Mouse (Mus musculus): ENCODE measurements at regions not wholly inside any gene's neighbourhood (a gene's known extent, or its start where the extent isn't known, plus 50 kb on each side); places are given as distances from the start of the nearest gene placed in this dataset.
A peak's percentile ranks its signal among the peaks of the same experiment; 100 is the strongest.

GRCm38 (mm10) chr14:80215960-80216552 is 232.2 kb downstream of the Olfm4 start:
- no peak overlapping the region for H3K27ac ChIP-seq (ENCODE audit: control insufficient read depth, insufficient read depth, low read depth, low read length, poor library complexity)
- WGBS, result 17% methylated on average over 6 of the region's 6 CpGs
- H3K4me3 ChIP-seq (replicated peaks; ENCODE audit: control insufficient read depth, low read depth, low read length), result no peak overlapping the region
- no peak for TF ChIP-seq POLR2A (IDR thresholded peaks at IDR 0.05; ENCODE audit: borderline replicate concordance, control insufficient read depth, low read depth, low read length)
- peak; percentile 10; the same call in 1 of the 2 replicates for TF ChIP-seq CTCF (IDR thresholded peaks at IDR 0.05; ENCODE audit: control insufficient read depth, insufficient read depth, low read length)
- no peaks in the 10 kb centered on the region for H3K4me1 ChIP-seq (ENCODE audit: control insufficient read depth, insufficient read depth, low read length)

GRCm38 (mm10) chr14:80232066-80232465 is 248.2 kb downstream of the Olfm4 start:
- no peaks in the 10 kb centered on the region for H3K4me1 ChIP-seq (ENCODE audit: control insufficient read depth, insufficient read depth, low read length)
- H3K4me3 ChIP-seq (replicated peaks; ENCODE audit: control insufficient read depth, low read depth, low read length), result no peak overlapping the region
- H3K27ac ChIP-seq (ENCODE audit: control insufficient read depth, insufficient read depth, low read depth, low read length, poor library complexity), result no peak overlapping the region
- 79% methylated on average over 3 of the region's 3 CpGs for WGBS
- TF ChIP-seq POLR2A (IDR thresholded peaks at IDR 0.05; ENCODE audit: borderline replicate concordance, control insufficient read depth, low read depth, low read length) (no peak), CTCF (IDR thresholded peaks at IDR 0.05; ENCODE audit: control insufficient read depth, insufficient read depth, low read length) (no peak)

GRCm38 (mm10) chr14:80232976-80233375 is 249.1 kb downstream of the Olfm4 start:
- 67% methylated on average over 3 of the region's 3 CpGs for WGBS
- no peak overlapping the region for H3K4me3 ChIP-seq (replicated peaks; ENCODE audit: control insufficient read depth, low read depth, low read length)
- TF ChIP-seq CTCF (IDR thresholded peaks at IDR 0.05; ENCODE audit: control insufficient read depth, insufficient read depth, low read length) (no peak), POLR2A (IDR thresholded peaks at IDR 0.05; ENCODE audit: borderline replicate concordance, control insufficient read depth, low read depth, low read length) (no peak)
- no peak overlapping the region for H3K27ac ChIP-seq (ENCODE audit: control insufficient read depth, insufficient read depth, low read depth, low read length, poor library complexity)
- H3K4me1 ChIP-seq (ENCODE audit: control insufficient read depth, insufficient read depth, low read length), result no peaks in the 10 kb centered on the region

- TF ChIP-seq POLR2A (IDR thresholded peaks at IDR 0.05; ENCODE audit: borderline replicate concordance, control insufficient read depth, low read depth, low read length) (no peak), CTCF (IDR thresholded peaks at IDR 0.05; ENCODE audit: control insufficient read depth, insufficient read depth, low read length) (no peak)
- H3K27ac ChIP-seq (ENCODE audit: control insufficient read depth, insufficient read depth, low read depth, low read length, poor library complexity), result no peak overlapping the region
- no peak overlapping the region for H3K4me3 ChIP-seq (replicated peaks; ENCODE audit: control insufficient read depth, low read depth, low read length)
- no peaks in the 10 kb centered on the region for H3K4me1 ChIP-seq (ENCODE audit: control insufficient read depth, insufficient read depth, low read length)
Measured at GRCm38 (mm10) chr14:80237136-80237535, 253.3 kb downstream of the Olfm4 start.

GRCm38 (mm10) chr14:80237552-80237951 is 253.7 kb downstream of the Olfm4 start:
- no peak overlapping the region for H3K27ac ChIP-seq (ENCODE audit: control insufficient read depth, insufficient read depth, low read depth, low read length, poor library complexity)
- no peaks in the 10 kb centered on the region for H3K4me1 ChIP-seq (ENCODE audit: control insufficient read depth, insufficient read depth, low read length)
- TF ChIP-seq CTCF (IDR thresholded peaks at IDR 0.05; ENCODE audit: control insufficient read depth, insufficient read depth, low read length), result no peak
- no peak for TF ChIP-seq POLR2A (IDR thresholded peaks at IDR 0.05; ENCODE audit: borderline replicate concordance, control insufficient read depth, low read depth, low read length)
- no peak overlapping the region for H3K4me3 ChIP-seq (replicated peaks; ENCODE audit: control insufficient read depth, low read depth, low read length)
- WGBS, result 61% methylated on average over 2 of the region's 2 CpGs

- H3K27ac ChIP-seq (ENCODE audit: control insufficient read depth, insufficient read depth, low read depth, low read length, poor library complexity), result no peak overlapping the region
- 71% methylated on average over 4 of the region's 4 CpGs for WGBS
- no peaks in the 10 kb centered on the region for H3K4me1 ChIP-seq (ENCODE audit: control insufficient read depth, insufficient read depth, low read length)
- TF ChIP-seq POLR2A (IDR thresholded peaks at IDR 0.05; ENCODE audit: borderline replicate concordance, control insufficient read depth, low read depth, low read length) (no peak), CTCF (IDR thresholded peaks at IDR 0.05; ENCODE audit: control insufficient read depth, insufficient read depth, low read length) (no peak)
- H3K4me3 ChIP-seq (replicated peaks; ENCODE audit: control insufficient read depth, low read depth, low read length), result no peak overlapping the region
Measured at GRCm38 (mm10) chr14:80244640-80245302, 260.9 kb downstream of the Olfm4 start.

- Histone ChIP-seq H3K27ac (ENCODE audit: control insufficient read depth, insufficient read depth, low read depth, low read length, poor library complexity) (no peak overlapping the region), H3K4me3 (replicated peaks; ENCODE audit: control insufficient read depth, low read depth, low read length) (no peak overlapping the region), H3K4me1 (ENCODE audit: control insufficient read depth, insufficient read depth, low read length) (no peaks in the 10 kb centered on the region)
- WGBS, result 81% methylated on average over 2 of the region's 2 CpGs
- TF ChIP-seq CTCF (IDR thresholded peaks at IDR 0.05; ENCODE audit: control insufficient read depth, insufficient read depth, low read length) (no peak), POLR2A (IDR thresholded peaks at IDR 0.05; ENCODE audit: borderline replicate concordance, control insufficient read depth, low read depth, low read length) (no peak)
Measured at GRCm38 (mm10) chr14:80247575-80247974, 263.7 kb downstream of the Olfm4 start.

- TF ChIP-seq CTCF (IDR thresholded peaks at IDR 0.05; ENCODE audit: control insufficient read depth, insufficient read depth, low read length) (no peak), POLR2A (IDR thresholded peaks at IDR 0.05; ENCODE audit: borderline replicate concordance, control insufficient read depth, low read depth, low read length) (no peak)
- no peak overlapping the region for H3K27ac ChIP-seq (ENCODE audit: control insufficient read depth, insufficient read depth, low read depth, low read length, poor library complexity)
- 74% methylated on average over 1 of the region's 1 CpGs for WGBS
- H3K4me1 ChIP-seq (ENCODE audit: control insufficient read depth, insufficient read depth, low read length), result no peaks in the 10 kb centered on the region
- H3K4me3 ChIP-seq (replicated peaks; ENCODE audit: control insufficient read depth, low read depth, low read length), result no peak overlapping the region
Measured at GRCm38 (mm10) chr14:80249882-80250281, 266.0 kb downstream of the Olfm4 start.

Data from bone marrow, adult 2 months (tissue).